Mouse (Mus musculus): ENCODE results near the gene Hs6st3.

DNA sequence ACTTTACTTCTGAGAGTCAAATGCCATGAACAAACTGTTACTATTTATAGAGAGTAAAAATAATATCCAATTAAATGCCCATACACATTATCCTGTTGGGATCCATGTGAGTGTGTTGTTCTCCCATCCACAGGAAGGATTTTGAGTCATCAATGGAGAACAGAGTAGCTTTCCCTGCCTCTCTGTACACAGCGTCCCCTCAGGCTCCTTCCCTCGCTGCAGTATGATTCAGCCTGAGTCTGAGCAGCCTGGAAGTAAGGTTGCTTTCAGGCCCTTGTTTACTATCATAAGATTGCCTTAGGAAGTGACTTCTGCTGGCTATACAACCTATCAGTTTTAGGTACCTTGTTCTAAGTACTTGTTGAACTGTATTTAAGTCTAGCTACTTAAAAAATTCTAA, 14.9 kb downstream of the Hs6st3 start:
- TF ChIP-seq POLR2A (IDR thresholded peaks at IDR 0.05; ENCODE audit: low read depth, low read length) (no peak), MAX (IDR thresholded peaks at IDR 0.05; ENCODE audit: low read length) (no peak), SMC3 (IDR thresholded peaks at IDR 0.05; ENCODE audit: low read depth, low read length) (no peak), CTCF (conservative IDR thresholded peaks at IDR 0.05 in 1 of 2, IDR thresholded peaks at IDR 0.05 in 1 of 2; ENCODE audit: low read depth in 2 of 2, low read length in 2 of 2) (no peak), POLR2AphosphoS2 (IDR thresholded peaks at IDR 0.05; ENCODE audit: low read depth, low read length) (no peak), TCF12 (IDR thresholded peaks at IDR 0.05; ENCODE audit: low read depth, low read length) (no peak), ZC3H11A (IDR thresholded peaks at IDR 0.05; ENCODE audit: low read depth, low read length) (no peak), NRF1 (IDR thresholded peaks at IDR 0.05; ENCODE audit: low read depth, low read length) (no peak), MEF2A (IDR thresholded peaks at IDR 0.05; ENCODE audit: borderline replicate concordance, low read depth, low read length) (no peak), EP300 (IDR thresholded peaks at IDR 0.05; ENCODE audit: low read length) (no peak), ZNF384 (IDR thresholded peaks at IDR 0.05; ENCODE audit: low read depth, low read length) (no peak), USF1 (IDR thresholded peaks at IDR 0.05; ENCODE audit: low read depth, low read length) (no peak), NELFE (IDR thresholded peaks at IDR 0.05; ENCODE audit: low read depth, low read length) (no peak)
